Mouse (Mus musculus) kidney, embryonic 15.5 days (tissue): ENCODE measurements around the gene Hmgb1. TPM values are rescaled to one million over a fixed set of nuclear protein-coding genes. Genes with fewer than 3 reads are reported as not detected.
"Not testable (repeated sequence)": the region's sequence is repeated elsewhere in the genome, so short reads cannot be mapped to it uniquely, and the experiment has no call there.

ENCODE experiments used
- ATAC-seq: fragments of 200-750 bp; cut with Nextera tagmentation; replicated peaks from 2 replicates; pipeline ENCODE4 v1.8.0; 2017; ENCODE audit warnings: moderate TSS enrichment; ENCODE audit not compliant: low FRiP score
- H3K27ac ChIP-seq: fragments of 300-500 bp; sonication (generic); 2 replicates; pipeline ENCODE4 v1.5.1; 2015; ENCODE audit warnings: mild to moderate bottlenecking, inconsistent platforms
- H3K27me3 ChIP-seq: fragments of 300-500 bp; sonication (generic); 2 replicates; pipeline ENCODE4 v1.6.1; 2015; ENCODE audit warnings: inconsistent platforms
- H3K36me3 ChIP-seq: fragments of 300-500 bp; sonication (generic); 2 replicates; pipeline ENCODE4 v1.6.1; 2015; ENCODE audit warnings: inconsistent platforms
- H3K4me1 ChIP-seq: fragments of 300-500 bp; sonication (generic); 2 replicates; pipeline ENCODE4 v1.6.1; 2015; ENCODE audit warnings: inconsistent platforms
- H3K4me2 ChIP-seq: fragments of 300-500 bp; sonication (generic); 2 replicates; pipeline ENCODE4 v1.6.1; 2015; ENCODE audit warnings: moderate library complexity, mild to moderate bottlenecking, inconsistent platforms
- H3K4me3 ChIP-seq: fragments of 300-500 bp; sonication (generic); replicated peaks from 2 replicates; pipeline ENCODE4 v1.5.1; 2015; ENCODE audit warnings: mild to moderate bottlenecking, inconsistent platforms
- H3K9ac ChIP-seq: fragments of 300-500 bp; sonication (generic); 2 replicates; pipeline ENCODE4 v1.6.1; 2015; ENCODE audit warnings: mild to moderate bottlenecking, inconsistent platforms
- H3K9me3 ChIP-seq: fragments of 300-500 bp; sonication (generic); replicated peaks from 2 replicates; pipeline ENCODE4 v1.6.1; 2016; ENCODE audit warnings: inconsistent platforms
- WGBS: fragments of 180-500 bp; shearing (Covaris S2); methylation state at CpG from one replicate; pipeline ENCODE4 v1.1.7; 2015; ENCODE audit warnings: mixed read lengths; 5-methylcytosine and 5-hydroxymethylcytosine counted together
- polyA plus RNA-seq: library from polyadenylated mRNA; unstranded; fragments of >200 nt; fragmentation: Nextera tagmentation; extraction: Ambion mirVana; gene quantifications from 2 replicates; pipeline ENCODE4 v1.2.1, GENCODE M21; 2015

The Hmgb1 gene
- polyA plus RNA-seq, 1 experiment from 2014 or later, result 1,463 TPM

GRCm38 (mm10) chr5:149141155-149141554 lies 43.1 kb downstream of the Hmgb1 start:
- H3K36me3 ChIP-seq, H3K9ac ChIP-seq, H3K27me3 ChIP-seq, H3K4me2 ChIP-seq, H3K4me3 ChIP-seq, H3K4me1 ChIP-seq, H3K9me3 ChIP-seq, H3K27ac ChIP-seq, ATAC-seq: not testable (repeated sequence)
- WGBS, result 96% methylated on average over 1 of the region's 1 CpGs

- H3K4me3 ChIP-seq, result no peak overlapping the region
- no peaks in the 10 kb centered on the region for H3K9me3 ChIP-seq
- peaks cover 7% of the 10 kb centered on the region for H3K4me1 ChIP-seq
- no peak overlapping the region for H3K4me2 ChIP-seq
- no peak overlapping the region for H3K9ac ChIP-seq
- no peak overlapping the region for H3K27ac ChIP-seq
- no peaks in the 10 kb centered on the region for H3K36me3 ChIP-seq
- 69% methylated on average over 9 of the region's 9 CpGs for WGBS
- H3K27me3 ChIP-seq, result no peaks in the 10 kb centered on the region
- ATAC-seq, result no peak
These were observed 44.0 kb downstream of the Hmgb1 start for GRCm38 (mm10) chr5:149140336-149140735.

- ATAC-seq, H3K4me2 ChIP-seq, H3K27me3 ChIP-seq, H3K9me3 ChIP-seq, H3K9ac ChIP-seq, H3K4me3 ChIP-seq, H3K36me3 ChIP-seq, H3K27ac ChIP-seq, H3K4me1 ChIP-seq: not testable (repeated sequence)
- 94% methylated on average over 6 of the region's 6 CpGs for WGBS
These were observed 46.2 kb downstream of the Hmgb1 start for GRCm38 (mm10) chr5:149138087-149138486.

- WGBS, result 25% methylated on average over 3 of the region's 3 CpGs
- ATAC-seq, result no peak
- H3K27ac ChIP-seq, result no peak overlapping the region
These were observed 46.8 kb downstream of the Hmgb1 start for GRCm38 (mm10) chr5:149137447-149137846.

GRCm38 (mm10) chr5:149136933-149137365 lies 47.3 kb downstream of the Hmgb1 start:
- Histone ChIP-seq H3K27ac (no peak overlapping the region), H3K4me1 (peaks cover 4% of the 10 kb centered on the region), H3K36me3 (no peaks in the 10 kb centered on the region), H3K27me3 (no peaks in the 10 kb centered on the region), H3K4me2 (no peak overlapping the region), H3K9me3 (no peaks in the 10 kb centered on the region), H3K4me3 (no peak overlapping the region), H3K9ac (no peak overlapping the region)
- 70% methylated on average over 4 of the region's 4 CpGs for WGBS
- peak; percentile 66 for ATAC-seq

More at GRCm38 (mm10) chr5:149137447-149137846, 46.8 kb downstream of the Hmgb1 start:
- H3K36me3 ChIP-seq, result no peaks in the 10 kb centered on the region
- H3K4me1 ChIP-seq, result peaks cover 4% of the 10 kb centered on the region
- H3K4me2 ChIP-seq, result no peak overlapping the region
- H3K27me3 ChIP-seq, result no peaks in the 10 kb centered on the region
- no peaks in the 10 kb centered on the region for H3K9me3 ChIP-seq
- no peak overlapping the region for H3K9ac ChIP-seq
- no peak overlapping the region for H3K4me3 ChIP-seq

GRCm38 (mm10) chr5:149135455-149136354 lies 48.6 kb downstream of the Hmgb1 start:
- Histone ChIP-seq H3K27me3 (no peaks in the 10 kb centered on the region), H3K4me1 (peaks cover 4% of the 10 kb centered on the region), H3K4me3 (no peak overlapping the region), H3K27ac (no peak overlapping the region), H3K36me3 (no peaks in the 10 kb centered on the region), H3K9me3 (no peaks in the 10 kb centered on the region), H3K9ac (no peak overlapping the region), H3K4me2 (no peak overlapping the region)
- 80% methylated on average over 10 of the region's 10 CpGs for WGBS
- no peak for ATAC-seq

- WGBS, result 74% methylated on average over 10 of the region's 10 CpGs
- H3K27me3 ChIP-seq, result no peaks in the 10 kb centered on the region
- no peak for ATAC-seq
These were observed 49.4 kb downstream of the Hmgb1 start for GRCm38 (mm10) chr5:149134751-149135454.

GRCm38 (mm10) chr5:149128473-149128872 lies 55.8 kb downstream of the Hmgb1 start:
- Histone ChIP-seq H3K9me3 (no peaks in the 10 kb centered on the region), H3K4me2 (no peak overlapping the region), H3K27me3 (no peaks in the 10 kb centered on the region), H3K9ac (no peak overlapping the region), H3K4me1 (no peaks in the 10 kb centered on the region), H3K27ac (no peak overlapping the region), H3K36me3 (no peaks in the 10 kb centered on the region), H3K4me3 (no peak overlapping the region)
- 0 out of 2 replicates have a peak, but pooled peaks have one; percentile 49 for ATAC-seq
- WGBS, result 65% methylated on average over 15 of the region's 15 CpGs

More at GRCm38 (mm10) chr5:149134751-149135454, 49.4 kb downstream of the Hmgb1 start:
- H3K4me2 ChIP-seq, result no peak overlapping the region
- H3K9ac ChIP-seq, result no peak overlapping the region
- no peaks in the 10 kb centered on the region for H3K36me3 ChIP-seq
- H3K4me1 ChIP-seq, result peaks cover 4% of the 10 kb centered on the region
- H3K4me3 ChIP-seq, result no peak overlapping the region
- no peak overlapping the region for H3K27ac ChIP-seq
- H3K9me3 ChIP-seq, result no peaks in the 10 kb centered on the region

- WGBS, result 92% methylated on average over 6 of the region's 6 CpGs
- Histone ChIP-seq H3K27me3 (no peaks in the 10 kb centered on the region), H3K4me3 (no peak overlapping the region), H3K4me1 (no peaks in the 10 kb centered on the region), H3K4me2 (no peak overlapping the region), H3K9me3 (no peaks in the 10 kb centered on the region), H3K9ac (no peak overlapping the region), H3K36me3 (no peaks in the 10 kb centered on the region), H3K27ac (no peak overlapping the region)
- no peak for ATAC-seq
These were observed 60.5 kb downstream of the Hmgb1 start for GRCm38 (mm10) chr5:149123795-149124194.

- no peaks in the 10 kb centered on the region for H3K27me3 ChIP-seq
- 79% methylated on average over 16 of the region's 16 CpGs for WGBS
- H3K9me3 ChIP-seq, result no peaks in the 10 kb centered on the region
- no peaks in the 10 kb centered on the region for H3K36me3 ChIP-seq
- H3K4me3 ChIP-seq, result no peak overlapping the region
- no peak overlapping the region for H3K4me2 ChIP-seq
- no peak overlapping the region for H3K27ac ChIP-seq
- H3K9ac ChIP-seq, result no peak overlapping the region
- ATAC-seq, result no peak
- peaks cover 7% of the 10 kb centered on the region for H3K4me1 ChIP-seq
These were observed 64.9 kb downstream of the Hmgb1 start for GRCm38 (mm10) chr5:149119341-149119881.

- 32% methylated on average over 7 of the region's 7 CpGs for WGBS
- ATAC-seq, result peak; percentile 56; the same call in 1 of the 2 replicates
These were observed 66.3 kb downstream of the Hmgb1 start for GRCm38 (mm10) chr5:149117815-149118547.

More at GRCm38 (mm10) chr5:149117815-149118547, 66.3 kb downstream of the Hmgb1 start:
- Histone ChIP-seq H3K4me1 (peaks cover 7% of the 10 kb centered on the region), H3K4me3 (no peak overlapping the region), H3K4me2 (no peak overlapping the region), H3K9me3 (no peaks in the 10 kb centered on the region), H3K36me3 (no peaks in the 10 kb centered on the region), H3K9ac (no peak overlapping the region), H3K27ac (no peak overlapping the region), H3K27me3 (no peaks in the 10 kb centered on the region)
